Mouse (Mus musculus): ENCODE measurements at regions not wholly inside any gene's neighbourhood (a gene's known extent, or its start where the extent isn't known, plus 50 kb on each side); places are given as distances from the start of the nearest gene placed in this dataset.

DNA sequence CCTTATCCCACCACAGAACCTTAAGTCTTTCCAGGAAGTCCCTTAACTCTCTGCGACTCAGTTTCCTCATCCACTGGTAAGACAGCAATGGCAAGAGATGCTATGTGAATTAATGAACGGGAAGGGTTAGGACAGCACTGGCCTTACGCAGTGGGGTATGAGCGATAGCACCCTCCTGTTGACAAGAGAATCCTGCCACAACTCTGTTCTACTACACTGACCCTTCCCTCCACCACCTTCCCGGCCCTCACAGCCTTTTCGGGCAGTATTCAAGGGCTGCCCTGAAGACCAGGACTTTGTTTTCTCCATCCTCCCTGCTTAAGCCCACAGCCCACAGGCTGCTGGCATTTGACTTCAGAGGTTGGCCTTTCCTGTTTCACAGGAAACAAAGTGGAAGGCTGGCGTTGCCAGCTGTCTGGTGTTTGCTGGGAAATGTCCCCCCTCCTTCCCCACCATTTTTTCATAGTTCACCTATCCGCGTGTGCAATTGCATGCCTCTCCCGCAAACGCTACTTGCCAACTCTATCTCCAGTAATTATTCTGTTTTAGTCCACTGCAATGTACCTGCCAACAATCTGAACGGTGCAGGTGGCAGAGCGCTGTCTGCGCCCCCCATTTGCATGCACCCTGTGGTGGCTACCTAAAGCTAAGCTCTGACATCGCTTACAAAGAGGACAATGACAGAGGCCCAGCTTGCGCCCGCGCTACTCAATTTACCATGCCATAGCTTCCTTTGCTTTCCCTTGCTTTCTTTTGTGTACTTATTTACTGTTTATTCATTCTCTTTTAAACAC lies 251.2 kb upstream of the Sp8 start:
- no peaks in the 10 kb centered on the region for H3K9me3 ChIP-seq (ENCODE audit: control insufficient read depth, low read length)
- H3K27me3 ChIP-seq (replicated peaks; ENCODE audit: control insufficient read depth, insufficient read depth, low read length): no peaks in the 10 kb centered on the region
- H3K4me1 ChIP-seq (ENCODE audit: control insufficient read depth, insufficient read depth, low read length): no peaks in the 10 kb centered on the region
- H3K9ac ChIP-seq (ENCODE audit: low read depth, low read length): no peak overlapping the region
- no peak for DNase-seq (ENCODE audit: low spot score)
- H3K27ac ChIP-seq (replicated peaks; ENCODE audit: low read depth, low read length): no peak overlapping the region
- ATAC-seq (ENCODE audit: low read depth): no peak
- WGBS: 41% methylated on average over 18 of the region's 18 CpGs
- H3K36me3 ChIP-seq (ENCODE audit: control insufficient read depth, insufficient read depth, low read length): no peaks in the 10 kb centered on the region
- peak overlapping the region; percentile 20; the same call in 1 of the 2 replicates for H3K4me2 ChIP-seq (ENCODE audit: low read depth, low read length)
- H3K4me3 ChIP-seq (ENCODE audit: low read depth, low read length): no peak overlapping the region

DNA sequence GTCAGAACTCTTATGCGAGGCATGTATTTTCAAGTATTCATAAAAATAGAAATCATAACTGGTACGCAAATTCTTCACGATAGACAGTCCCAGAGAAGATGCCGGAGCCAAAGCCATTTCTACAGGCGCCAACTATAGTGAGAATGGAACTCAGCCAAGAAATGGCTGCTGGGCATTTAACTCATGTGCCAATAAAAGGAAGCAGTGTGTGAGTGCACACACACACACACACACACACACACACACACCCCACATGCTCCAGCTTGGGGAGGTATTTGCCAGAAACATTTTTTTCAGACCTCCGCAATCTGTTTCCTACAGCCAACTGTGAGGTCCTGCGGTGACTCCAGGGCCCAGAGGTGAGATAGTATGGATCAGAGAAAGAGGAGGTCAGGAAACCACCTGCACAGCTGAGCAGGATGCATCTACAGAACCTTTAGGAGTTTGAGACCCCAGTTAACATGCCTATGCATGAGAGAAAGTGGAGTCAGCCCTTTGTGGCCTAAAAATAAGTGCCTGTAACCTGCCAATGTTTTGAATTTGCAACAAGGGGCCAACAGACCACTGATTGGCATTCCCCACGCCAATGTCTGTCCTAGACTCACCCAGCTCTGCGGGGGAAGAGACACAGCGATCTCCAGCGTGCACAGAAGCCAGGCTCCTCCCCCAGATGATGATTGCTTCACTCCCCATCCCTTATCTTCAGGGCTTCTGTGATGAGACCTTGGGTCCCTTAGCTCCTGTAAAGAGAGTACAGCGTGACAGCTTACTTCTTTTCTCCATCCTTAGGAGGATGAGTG lies 262.1 kb upstream of the Sp8 start:
- 0 out of 2 replicates have a peak, but pooled peaks have one; percentile 26 for ATAC-seq (ENCODE audit: low read depth)
- Histone ChIP-seq H3K9me3 (ENCODE audit: control insufficient read depth, low read length) (no peaks in the 10 kb centered on the region), H3K36me3 (ENCODE audit: control insufficient read depth, insufficient read depth, low read length) (no peaks in the 10 kb centered on the region), H3K4me1 (ENCODE audit: control insufficient read depth, insufficient read depth, low read length) (no peaks in the 10 kb centered on the region), H3K27ac (replicated peaks; ENCODE audit: low read depth, low read length) (no peak overlapping the region), H3K9ac (ENCODE audit: low read depth, low read length) (no peak overlapping the region), H3K4me3 (ENCODE audit: low read depth, low read length) (no peak overlapping the region), H3K4me2 (ENCODE audit: low read depth, low read length) (no peak overlapping the region), H3K27me3 (replicated peaks; ENCODE audit: control insufficient read depth, insufficient read depth, low read length) (no peaks in the 10 kb centered on the region)
- peak; percentile 53 for DNase-seq (ENCODE audit: low spot score)
- WGBS: 66% methylated on average over 12 of the region's 12 CpGs

DNA sequence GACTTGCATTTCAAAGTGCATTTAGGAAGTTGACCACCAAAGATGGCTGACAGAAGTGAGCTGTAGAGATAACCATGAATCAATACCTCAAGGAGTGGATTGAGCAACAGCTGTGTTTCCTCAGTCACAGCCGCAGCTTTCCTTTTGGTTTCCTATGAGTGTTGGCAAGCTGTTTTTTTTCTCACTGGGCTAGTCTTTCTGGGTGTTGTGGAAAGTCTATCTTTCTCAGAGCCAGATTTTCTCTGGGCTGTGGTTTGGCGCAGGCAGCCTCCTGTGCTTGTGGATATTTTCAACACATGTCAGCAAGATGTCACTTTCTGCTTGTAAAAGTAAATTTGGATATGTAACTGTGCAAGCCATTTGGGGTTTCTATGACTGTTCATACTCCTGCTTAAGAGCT lies 268.6 kb upstream of the Sp4 start:
- H3K4me3 ChIP-seq (ENCODE audit: low read depth, low read length): no peak overlapping the region
- peaks cover under 1% of the 10 kb centered on the region; the same call in 1 of the 2 replicates for H3K4me1 ChIP-seq (ENCODE audit: control insufficient read depth, insufficient read depth, low read length)
- no peak overlapping the region for H3K9ac ChIP-seq (ENCODE audit: low read depth, low read length)
- no peak for ATAC-seq (ENCODE audit: low read depth)
- DNase-seq (ENCODE audit: low spot score): peak; percentile 79
- no peak overlapping the region for H3K4me2 ChIP-seq (ENCODE audit: low read depth, low read length)
- no peaks in the 10 kb centered on the region for H3K9me3 ChIP-seq (ENCODE audit: control insufficient read depth, low read length)
- H3K27ac ChIP-seq (replicated peaks; ENCODE audit: low read depth, low read length): no peak overlapping the region
- H3K36me3 ChIP-seq (ENCODE audit: control insufficient read depth, insufficient read depth, low read length): no peaks in the 10 kb centered on the region
- 38% methylated on average over 2 of the region's 2 CpGs for WGBS
- no peaks in the 10 kb centered on the region; the same call in 1 of the 2 replicates for H3K27me3 ChIP-seq (replicated peaks; ENCODE audit: control insufficient read depth, insufficient read depth, low read length)

DNA sequence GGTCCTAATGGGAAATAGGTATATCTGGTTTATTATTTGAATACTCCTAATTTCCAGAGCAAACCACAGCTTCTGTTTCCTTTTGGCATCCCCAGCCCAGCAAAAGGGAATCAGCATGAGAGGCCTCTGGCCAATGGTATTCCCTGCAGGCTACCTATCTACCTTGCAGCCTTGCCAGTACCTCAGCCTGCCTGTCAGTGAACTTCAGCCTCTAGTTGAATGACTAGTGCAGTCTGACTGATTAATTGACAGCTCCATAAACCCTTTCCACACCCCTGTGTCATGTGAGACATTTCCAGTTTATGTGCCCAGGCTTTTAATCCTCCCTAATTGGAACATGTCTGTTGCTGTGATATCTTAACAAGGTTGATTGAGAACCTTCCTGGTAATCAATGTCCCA lies 265.4 kb upstream of the Sp4 start:
- H3K9me3 ChIP-seq (ENCODE audit: control insufficient read depth, low read length): no peaks in the 10 kb centered on the region
- no peaks in the 10 kb centered on the region for H3K36me3 ChIP-seq (ENCODE audit: control insufficient read depth, insufficient read depth, low read length)
- no peak overlapping the region for H3K4me3 ChIP-seq (ENCODE audit: low read depth, low read length)
- DNase-seq (ENCODE audit: low spot score) (no peak), ATAC-seq (ENCODE audit: low read depth) (no peak)
- H3K4me2 ChIP-seq (ENCODE audit: low read depth, low read length): no peak overlapping the region
- H3K27ac ChIP-seq (replicated peaks; ENCODE audit: low read depth, low read length): no peak overlapping the region
- no peak overlapping the region for H3K9ac ChIP-seq (ENCODE audit: low read depth, low read length)
- peaks cover 9% of the 10 kb centered on the region for H3K4me1 ChIP-seq (ENCODE audit: control insufficient read depth, insufficient read depth, low read length)
- H3K27me3 ChIP-seq (replicated peaks; ENCODE audit: control insufficient read depth, insufficient read depth, low read length): no peaks in the 10 kb centered on the region; the same call in 1 of the 2 replicates

DNA sequence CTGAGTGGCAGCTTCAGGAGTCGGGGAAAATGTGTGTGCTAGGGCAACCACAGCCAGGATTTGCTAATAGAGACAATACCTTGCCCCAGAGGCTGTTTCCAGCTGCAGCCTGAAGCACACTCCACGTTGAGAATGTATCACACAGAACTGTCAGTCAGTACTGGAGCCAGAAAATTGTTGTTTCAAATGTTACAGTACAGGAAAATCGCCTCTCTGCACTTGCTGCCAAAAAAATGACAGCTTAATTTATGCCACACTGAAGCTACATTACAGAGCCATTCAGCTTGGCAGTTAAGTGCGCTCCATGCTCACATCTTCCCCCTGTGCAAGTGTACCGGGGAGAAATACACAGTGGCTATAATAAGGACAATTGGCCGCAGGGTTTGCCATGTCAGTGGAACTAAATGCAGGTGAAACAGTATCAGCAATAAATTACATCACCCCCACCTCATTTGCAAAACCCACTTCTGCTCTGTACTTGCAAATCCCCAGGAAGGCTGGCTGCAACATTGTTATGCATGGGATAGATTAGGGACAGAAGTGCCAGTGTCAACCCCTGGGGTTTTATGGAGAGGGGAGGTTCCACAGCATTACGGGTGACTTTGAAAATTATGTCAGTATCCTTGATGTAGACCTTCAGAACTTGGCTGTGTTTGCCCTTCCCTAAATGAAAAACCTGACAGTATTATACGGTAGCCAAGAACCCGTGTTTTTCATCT lies 263.3 kb upstream of the Sp4 start:
- Histone ChIP-seq H3K36me3 (ENCODE audit: control insufficient read depth, insufficient read depth, low read length) (no peaks in the 10 kb centered on the region), H3K27me3 (replicated peaks; ENCODE audit: control insufficient read depth, insufficient read depth, low read length) (no peaks in the 10 kb centered on the region; the same call in none of the 2 replicates), H3K4me2 (ENCODE audit: low read depth, low read length) (no peak overlapping the region), H3K9ac (ENCODE audit: low read depth, low read length) (no peak overlapping the region), H3K4me3 (ENCODE audit: low read depth, low read length) (no peak overlapping the region), H3K4me1 (ENCODE audit: control insufficient read depth, insufficient read depth, low read length) (peaks cover 9% of the 10 kb centered on the region), H3K9me3 (ENCODE audit: control insufficient read depth, low read length) (no peaks in the 10 kb centered on the region), H3K27ac (replicated peaks; ENCODE audit: low read depth, low read length) (no peak overlapping the region)
- ATAC-seq (ENCODE audit: low read depth) (peak; percentile 33; the same call in 1 of the 2 replicates), DNase-seq (ENCODE audit: low spot score) (peak; percentile 79)
- 24% methylated on average over 9 of the region's 9 CpGs for WGBS

DNA sequence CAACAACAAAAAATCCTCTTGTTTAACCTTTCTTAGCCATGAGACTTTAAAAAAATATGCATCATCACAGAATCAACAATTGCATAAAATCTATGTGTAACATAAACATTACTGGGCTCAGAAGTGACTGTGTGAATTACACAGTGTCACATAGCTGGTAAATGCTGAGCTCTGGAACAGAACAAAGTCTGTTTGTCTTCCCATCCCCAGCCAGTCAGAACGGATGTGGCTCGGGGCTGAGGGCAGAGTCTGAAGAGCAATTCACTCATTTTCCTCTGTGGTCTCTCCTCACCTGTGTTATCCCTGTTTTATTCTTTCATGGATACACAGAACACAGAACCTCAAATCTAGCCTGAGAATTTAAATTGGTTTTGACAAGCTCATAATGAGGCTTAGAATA lies 261.0 kb upstream of the Sp4 start:
- 0 out of 2 replicates have a peak, but pooled peaks have one; percentile 41 for ATAC-seq (ENCODE audit: low read depth)

DNA sequence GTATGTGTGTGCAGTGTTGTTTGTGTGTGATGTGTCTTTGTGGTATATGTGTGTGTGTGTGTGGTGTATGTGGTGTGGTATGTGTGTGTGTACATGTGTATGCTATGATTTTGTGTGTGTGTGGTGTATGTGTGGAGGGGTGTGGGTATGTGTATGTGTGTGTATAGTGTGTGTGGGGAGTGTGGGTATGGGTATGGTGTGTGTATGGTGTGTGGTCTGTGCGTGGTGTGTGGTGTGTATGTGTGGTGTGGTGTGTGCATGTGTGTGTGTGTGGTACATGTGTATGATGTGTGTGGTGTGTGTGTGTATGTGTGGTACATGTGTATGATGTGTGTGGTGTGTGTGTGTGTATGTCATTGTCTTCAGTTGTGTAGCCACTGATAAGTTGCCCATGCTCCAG lies 247.8 kb upstream of the Sp4 start:
- WGBS: 100% methylated on average over 1 of the region's 1 CpGs
- Histone ChIP-seq H3K27me3 (replicated peaks; ENCODE audit: control insufficient read depth, insufficient read depth, low read length) (no peaks in the 10 kb centered on the region), H3K4me3 (ENCODE audit: low read depth, low read length) (no peak overlapping the region), H3K9me3 (ENCODE audit: control insufficient read depth, low read length) (no peaks in the 10 kb centered on the region), H3K4me1 (ENCODE audit: control insufficient read depth, insufficient read depth, low read length) (no peaks in the 10 kb centered on the region), H3K36me3 (ENCODE audit: control insufficient read depth, insufficient read depth, low read length) (no peaks in the 10 kb centered on the region), H3K4me2 (ENCODE audit: low read depth, low read length) (no peak overlapping the region), H3K27ac (replicated peaks; ENCODE audit: low read depth, low read length) (no peak overlapping the region), H3K9ac (ENCODE audit: low read depth, low read length) (no peak overlapping the region)
- DNase-seq (ENCODE audit: low spot score) (no peak), ATAC-seq (ENCODE audit: low read depth) (no peak)

More for the DNA sequence above, 261.0 kb upstream of the Sp4 start:
- Histone ChIP-seq H3K36me3 (ENCODE audit: control insufficient read depth, insufficient read depth, low read length) (no peaks in the 10 kb centered on the region), H3K27me3 (replicated peaks; ENCODE audit: control insufficient read depth, insufficient read depth, low read length) (no peaks in the 10 kb centered on the region; the same call in none of the 2 replicates), H3K4me1 (ENCODE audit: control insufficient read depth, insufficient read depth, low read length) (peaks cover 9% of the 10 kb centered on the region), H3K4me3 (ENCODE audit: low read depth, low read length) (no peak overlapping the region), H3K4me2 (ENCODE audit: low read depth, low read length) (no peak overlapping the region), H3K9ac (ENCODE audit: low read depth, low read length) (no peak overlapping the region), H3K9me3 (ENCODE audit: control insufficient read depth, low read length) (no peaks in the 10 kb centered on the region), H3K27ac (replicated peaks; ENCODE audit: low read depth, low read length) (no peak overlapping the region)
- WGBS: 15% methylated on average over 2 of the region's 2 CpGs
- no peak for DNase-seq (ENCODE audit: low spot score)

DNA sequence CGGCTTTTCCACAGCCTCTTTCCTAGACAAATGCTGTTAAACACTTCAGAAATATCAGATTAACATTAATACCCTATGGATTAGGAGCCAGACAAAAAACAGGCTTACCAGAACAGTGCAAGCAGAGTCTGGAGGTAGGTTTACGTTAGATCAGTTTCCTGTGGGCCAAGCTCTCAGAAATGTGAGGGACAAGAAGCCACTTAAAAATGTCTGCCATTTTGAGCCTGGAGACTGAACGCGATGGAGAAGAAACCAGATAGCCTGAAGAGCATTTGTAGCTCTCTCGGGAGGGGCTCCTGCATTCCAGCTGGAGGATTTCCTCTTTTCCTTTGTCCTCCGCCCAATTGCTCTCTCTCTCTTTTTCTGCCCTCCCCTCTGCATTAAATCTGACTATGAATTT lies 239.1 kb upstream of the Sp4 start:
- Histone ChIP-seq H3K27me3 (replicated peaks; ENCODE audit: control insufficient read depth, insufficient read depth, low read length) (no peaks in the 10 kb centered on the region), H3K27ac (replicated peaks; ENCODE audit: low read depth, low read length) (no peak overlapping the region), H3K9me3 (ENCODE audit: control insufficient read depth, low read length) (no peaks in the 10 kb centered on the region), H3K9ac (ENCODE audit: low read depth, low read length) (no peak overlapping the region), H3K4me2 (ENCODE audit: low read depth, low read length) (no peak overlapping the region), H3K4me1 (ENCODE audit: control insufficient read depth, insufficient read depth, low read length) (0 out of 2 replicates have a peak, but pooled peaks cover 8% of the 10 kb centered on the region), H3K36me3 (ENCODE audit: control insufficient read depth, insufficient read depth, low read length) (no peaks in the 10 kb centered on the region), H3K4me3 (ENCODE audit: low read depth, low read length) (no peak overlapping the region)
- DNase-seq (ENCODE audit: low spot score) (peak; percentile 68), ATAC-seq (ENCODE audit: low read depth) (peak; percentile 91)
- WGBS: 13% methylated on average over 6 of the region's 6 CpGs

Data from embryonic facial prominence, embryonic 14.5 days (tissue).